Mouse (Mus musculus) embryo, embryonic 11 days (tissue): ENCODE measurements at regions not wholly inside any gene's neighbourhood (a gene's known extent, or its start where the extent isn't known, plus 50 kb on each side); places are given as distances from the start of the nearest gene placed in this dataset.

Experiments
- DNase-seq: peaks from one replicate; pipeline ENCODE4 v3.0.0-alpha.2; 2015

DNA sequence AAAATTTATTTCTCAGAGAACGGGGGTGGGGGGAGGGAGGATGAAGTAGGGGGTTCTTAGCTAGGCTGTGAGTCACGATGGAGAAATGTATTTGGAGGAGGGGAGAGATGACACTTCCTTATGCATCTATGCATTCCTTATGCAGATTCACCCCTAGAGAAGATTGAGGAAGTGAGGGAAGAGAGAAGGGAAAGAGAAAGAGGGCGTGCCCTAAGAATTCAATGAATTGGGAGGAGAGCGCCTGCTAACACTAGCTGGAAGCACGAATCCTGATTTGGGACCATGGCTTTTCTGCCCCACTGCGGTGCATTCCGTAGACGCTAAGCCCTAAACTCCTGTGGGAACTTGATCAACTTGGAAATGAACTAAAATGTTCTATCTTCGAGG lies 56.1 kb downstream of the Foxi3 start:
- DNase-seq, result no peak

DNA sequence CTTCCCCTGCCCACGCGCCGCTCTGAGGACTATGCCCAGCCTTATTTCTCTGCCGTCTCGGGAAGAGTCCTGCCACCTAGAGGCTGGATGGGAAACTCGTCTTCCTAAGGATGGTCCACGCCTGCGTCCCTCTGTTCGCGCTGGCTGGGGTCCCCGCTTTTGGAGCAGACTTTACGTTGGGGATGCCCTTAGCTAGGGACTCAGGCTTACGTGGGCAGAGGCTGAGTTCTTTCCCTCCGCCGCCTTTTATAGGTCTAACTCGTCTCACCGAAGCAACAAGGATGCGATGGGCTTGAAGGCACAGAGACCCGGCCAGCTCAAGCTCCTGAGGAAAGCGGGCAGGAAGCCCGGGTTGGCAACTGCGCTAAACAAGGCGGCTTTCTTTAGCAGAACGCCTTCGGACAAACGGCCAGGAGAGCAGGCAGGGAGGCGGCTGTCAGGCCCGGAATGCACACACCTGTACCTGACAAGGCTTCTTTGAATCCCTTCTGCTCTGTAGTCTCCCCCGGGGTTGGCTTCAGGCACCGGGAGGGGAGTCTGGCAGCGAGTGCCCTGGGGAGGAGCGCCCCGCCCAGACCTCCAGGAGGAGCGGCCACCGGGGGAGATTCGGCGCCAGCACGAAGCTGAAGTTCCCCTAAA lies 56.6 kb downstream of the Foxi3 start:
- DNase-seq, result peak; percentile 89

DNA sequence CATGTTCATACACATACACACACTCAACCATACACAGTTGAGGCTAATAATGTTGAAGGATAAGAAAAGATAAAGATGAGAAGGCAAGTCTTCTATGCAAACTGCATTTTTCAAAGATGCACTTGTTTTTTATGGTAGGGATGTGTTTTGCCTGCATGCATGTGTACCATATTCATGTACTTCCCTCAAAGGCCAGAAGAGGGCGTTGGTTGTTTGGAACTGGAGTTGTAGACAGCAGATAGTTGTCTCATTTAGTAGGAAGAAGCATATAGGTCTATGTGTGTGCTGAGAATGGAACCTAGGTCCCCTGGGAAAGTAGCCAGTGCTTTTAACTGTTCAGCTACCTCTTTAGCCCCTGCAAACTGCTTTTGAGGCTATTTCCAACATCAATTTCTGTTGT lies 60.1 kb downstream of the Foxi3 start:
- DNase-seq, result no peak

DNA sequence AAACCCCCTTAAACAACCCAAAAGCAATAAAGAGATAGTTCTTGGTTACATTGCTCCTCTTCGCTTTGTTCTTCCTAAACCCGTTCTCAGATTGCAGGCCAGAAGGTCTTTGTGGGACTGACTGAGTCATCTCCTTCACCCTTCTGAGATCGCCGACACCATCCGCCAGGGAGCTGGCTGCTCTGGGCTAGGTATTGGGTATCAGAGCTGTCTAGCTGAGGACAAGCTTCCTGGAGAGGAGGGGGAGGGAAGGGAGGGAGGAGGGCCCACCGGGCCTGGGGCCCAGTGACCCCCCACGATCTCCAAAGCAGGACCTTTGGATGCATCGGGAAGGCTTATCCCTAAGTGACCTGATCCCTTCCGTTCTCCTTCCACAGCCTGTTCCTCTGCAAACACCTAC lies 65.0 kb downstream of the Foxi3 start:
- peak; percentile 10 for DNase-seq

DNA sequence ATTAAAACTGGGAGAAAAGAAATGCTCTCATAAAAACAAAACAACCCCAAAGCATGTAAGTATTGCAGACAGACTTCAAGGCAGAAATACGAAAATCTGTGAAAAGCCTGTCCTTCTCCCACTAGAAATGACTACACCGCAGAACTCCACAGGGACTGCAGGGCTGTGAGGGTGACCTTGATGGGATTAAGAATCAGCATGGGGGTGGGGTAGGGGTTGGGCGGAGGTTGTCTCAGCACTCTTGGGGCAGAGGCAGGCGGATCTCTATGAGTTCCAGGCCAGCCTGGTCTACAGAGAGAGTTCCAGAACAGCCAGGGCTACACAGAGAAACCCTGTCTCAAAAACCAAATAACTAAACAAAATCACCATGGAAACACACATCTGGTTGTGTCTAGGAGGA lies 69.1 kb downstream of the Foxi3 start:
- no peak for DNase-seq

DNA sequence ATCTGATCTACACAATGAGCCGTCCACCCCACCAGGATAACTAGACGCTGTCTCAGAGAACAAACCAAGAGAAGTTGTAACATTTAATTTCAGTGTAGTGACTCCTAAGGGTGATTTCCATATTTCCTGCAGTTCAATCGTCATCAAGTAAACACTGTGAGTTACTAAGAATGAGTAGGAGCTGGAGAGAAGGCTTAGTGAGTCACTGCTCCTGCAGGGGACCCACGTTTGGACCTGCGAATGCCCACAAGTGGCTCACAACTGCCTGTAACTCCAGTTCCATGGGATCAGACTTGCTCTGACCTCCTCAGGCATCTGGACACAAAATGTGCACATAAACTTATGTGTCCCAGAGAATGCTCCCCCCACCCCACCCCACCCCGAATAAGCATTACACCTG lies 73.3 kb downstream of the Foxi3 start:
- no peak for DNase-seq

DNA sequence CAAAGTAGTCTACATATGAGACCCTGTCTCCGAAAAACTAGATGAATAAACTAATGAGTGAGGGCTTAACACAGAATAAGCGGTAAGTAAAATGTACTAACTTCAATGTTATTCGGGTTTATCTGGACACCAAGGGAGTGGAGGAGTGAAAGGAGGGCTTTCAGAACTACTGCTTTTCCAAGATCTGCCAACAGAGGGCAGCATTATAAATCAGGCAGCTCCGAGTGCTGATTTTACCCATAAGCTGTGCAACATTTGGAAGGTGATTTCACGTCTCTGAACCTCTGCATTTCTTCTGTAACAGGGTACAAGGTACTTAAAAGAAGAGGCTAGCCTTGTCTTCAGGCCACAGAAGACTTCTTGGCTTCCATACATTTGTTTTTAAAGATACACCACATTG lies 74.2 kb downstream of the Foxi3 start:
- DNase-seq, result no peak

DNA sequence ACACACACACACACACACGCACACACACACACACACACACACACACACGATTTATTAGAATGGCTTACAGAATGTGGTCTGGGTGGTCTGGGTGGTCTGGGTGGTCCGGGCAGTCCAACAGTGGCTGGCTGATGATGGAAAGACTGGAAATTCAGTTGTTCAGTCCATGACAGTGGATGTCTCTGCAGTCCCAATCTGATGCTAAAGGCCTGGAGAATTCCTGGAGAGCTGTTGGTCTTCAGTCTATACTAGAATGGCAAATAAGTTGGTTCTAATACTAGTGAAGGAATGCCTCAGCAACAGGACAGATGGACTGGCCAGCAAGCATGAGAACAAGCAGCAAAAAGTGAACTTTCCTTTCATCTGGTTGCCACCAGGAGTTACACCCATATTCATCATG lies 87.9 kb downstream of the Foxi3 start:
- no peak for DNase-seq

DNA sequence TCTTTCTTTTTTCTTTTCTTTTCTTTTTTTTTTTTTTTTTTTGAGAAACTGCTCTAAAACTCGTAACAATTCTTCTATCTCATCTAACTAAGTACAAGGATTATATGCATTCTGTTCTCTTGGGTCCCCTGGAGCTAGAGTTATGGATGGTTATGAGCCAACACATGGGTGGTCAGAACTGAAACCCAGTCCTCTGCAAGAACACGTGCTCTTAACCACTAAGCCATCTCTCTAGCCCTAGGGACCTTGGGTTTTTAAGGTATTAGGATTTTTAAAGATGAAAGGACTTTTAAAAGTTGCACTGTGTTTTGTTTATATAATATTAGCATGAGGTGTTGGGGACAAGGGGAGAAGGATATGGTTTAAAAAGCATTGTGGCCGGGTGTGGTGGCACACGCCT lies 88.9 kb downstream of the Foxi3 start:
- no peak for DNase-seq

DNA sequence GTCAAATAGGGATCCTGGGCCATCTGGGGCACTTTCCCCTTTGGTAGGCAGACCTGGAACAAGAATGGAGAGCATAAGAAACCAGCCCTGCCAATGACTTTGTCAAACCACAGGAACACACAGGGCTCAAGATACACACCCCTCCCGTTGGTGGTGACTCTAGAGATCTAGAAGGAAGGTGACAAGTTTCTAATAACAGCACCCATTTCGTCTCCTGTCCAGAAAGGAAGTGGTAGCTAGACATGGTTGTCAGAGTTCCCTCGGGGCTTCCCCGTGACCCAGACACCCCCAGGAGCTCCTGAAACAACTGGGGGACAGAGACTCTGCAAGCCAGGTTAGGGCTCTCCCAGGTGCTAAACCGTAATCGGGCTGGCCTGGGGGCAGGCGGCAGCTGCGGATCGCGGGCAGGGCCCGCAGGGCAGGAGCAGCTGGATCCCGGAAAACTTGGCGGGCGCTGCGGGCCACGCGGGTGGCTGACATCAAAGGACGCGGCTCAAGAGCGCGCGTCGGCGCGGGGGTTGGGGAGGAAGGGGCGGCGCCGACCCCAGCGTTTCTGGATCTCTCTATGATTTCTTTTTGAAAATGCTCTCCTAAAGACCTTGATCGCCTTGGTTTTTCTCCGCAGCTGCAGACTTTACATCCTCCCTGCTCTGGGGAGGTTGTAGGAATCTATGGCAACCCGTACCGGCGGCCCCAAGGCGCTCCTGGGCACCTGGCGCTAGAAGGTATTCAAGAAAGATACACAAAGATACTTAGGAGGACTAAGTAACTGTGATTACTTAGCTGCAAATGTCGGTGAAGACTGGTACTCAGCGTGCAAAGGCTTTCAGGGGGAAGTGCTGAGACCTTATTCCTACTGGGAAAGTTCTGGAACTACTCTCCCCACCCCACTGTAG lies 92.1 kb downstream of the Foxi3 start:
- DNase-seq, result peak; percentile 70

DNA sequence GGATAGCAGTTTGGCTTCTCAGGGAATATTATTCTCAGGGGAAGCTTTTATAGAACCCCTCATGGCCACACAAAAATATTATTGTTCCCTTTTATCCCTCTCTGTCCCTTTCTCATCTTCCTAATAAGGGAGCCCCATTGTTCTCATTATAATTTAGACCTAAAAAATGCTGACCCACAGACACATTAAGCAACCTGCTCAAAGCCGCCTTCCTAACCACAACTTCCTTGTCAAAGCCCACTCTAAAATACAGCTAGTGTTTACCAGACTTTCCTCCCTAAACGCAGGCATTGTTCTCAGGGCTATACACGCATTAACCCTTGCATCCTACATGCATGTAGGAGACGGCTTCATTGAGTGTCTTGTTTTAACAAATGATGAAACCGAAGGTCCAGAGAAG lies 93.9 kb downstream of the Foxi3 start:
- DNase-seq, result no peak

DNA sequence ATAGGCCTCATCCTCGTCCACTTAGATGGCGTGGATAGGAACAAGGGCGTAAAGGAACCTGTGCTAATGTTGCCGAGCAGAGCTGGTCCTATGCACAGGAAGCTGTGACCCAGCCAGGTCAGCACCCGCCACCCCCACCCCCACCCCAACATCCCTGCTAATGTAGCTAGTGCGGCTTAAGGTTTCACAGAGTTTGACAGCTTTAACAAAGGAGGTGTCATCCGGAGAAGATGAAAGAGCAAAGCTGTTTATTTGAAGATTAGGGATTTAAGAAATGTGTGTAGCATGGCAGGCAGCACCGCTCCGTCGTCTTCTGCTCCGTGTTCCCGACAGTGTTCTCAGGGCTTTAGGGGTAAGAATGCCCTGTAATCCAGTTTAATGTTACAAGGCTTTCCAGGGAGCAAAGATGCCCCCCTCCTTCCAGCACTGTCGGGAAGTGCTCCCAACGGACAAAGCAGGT lies 93.5 kb downstream of the Thnsl2 start:
- DNase-seq, result no peak

DNA sequence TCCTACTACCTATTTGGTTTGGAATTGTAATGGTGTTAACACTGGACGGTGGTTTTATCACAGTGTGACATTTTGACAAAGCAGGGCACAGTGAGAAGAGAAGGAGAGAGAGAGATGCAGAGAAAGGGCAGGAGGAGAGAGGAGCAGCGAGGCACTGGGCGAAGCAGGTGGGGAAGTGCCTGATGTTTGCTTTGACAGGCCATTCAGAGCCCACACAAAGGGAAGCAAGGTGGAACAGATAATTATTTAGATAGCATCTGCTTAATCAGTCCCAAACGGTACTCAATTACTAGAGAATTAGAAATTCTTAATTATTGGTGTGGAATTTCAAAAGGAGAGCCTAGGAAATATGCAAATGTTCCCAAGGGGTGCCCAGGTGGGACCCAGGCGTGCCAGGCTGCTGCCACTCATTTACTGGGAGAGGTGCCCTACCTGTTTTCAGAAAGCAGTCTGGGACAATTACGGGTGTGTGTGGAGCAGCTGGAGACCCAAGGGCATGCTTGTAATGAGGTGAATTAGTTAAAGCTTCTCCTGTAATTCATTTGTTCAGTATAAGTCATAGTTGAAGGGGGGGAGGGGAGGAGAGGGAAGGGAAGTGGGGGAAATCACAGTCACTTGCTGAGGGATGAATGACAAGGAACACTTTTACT lies 86.9 kb downstream of the Thnsl2 start:
- DNase-seq, result no peak

DNA sequence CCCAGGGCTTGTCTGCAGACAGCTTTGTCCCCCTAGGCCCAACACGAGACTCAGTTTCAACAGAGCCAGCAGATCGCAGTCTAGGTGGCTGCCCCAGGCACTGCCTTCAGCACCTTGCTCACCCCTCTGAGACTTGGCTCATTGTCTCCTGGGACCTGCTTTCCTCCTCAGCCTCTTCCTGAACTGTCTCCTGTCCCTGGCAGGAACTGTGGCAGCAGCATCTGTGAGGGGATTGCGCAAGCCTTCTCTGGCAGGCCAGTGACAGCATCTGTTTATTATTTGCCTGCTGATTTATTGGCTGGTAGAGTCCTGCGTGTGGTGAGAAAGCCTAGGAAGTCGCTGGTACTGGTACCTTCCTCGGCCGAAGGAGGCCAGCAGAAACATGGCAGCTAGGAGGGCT lies 84.1 kb downstream of the Thnsl2 start:
- no peak for DNase-seq

DNA sequence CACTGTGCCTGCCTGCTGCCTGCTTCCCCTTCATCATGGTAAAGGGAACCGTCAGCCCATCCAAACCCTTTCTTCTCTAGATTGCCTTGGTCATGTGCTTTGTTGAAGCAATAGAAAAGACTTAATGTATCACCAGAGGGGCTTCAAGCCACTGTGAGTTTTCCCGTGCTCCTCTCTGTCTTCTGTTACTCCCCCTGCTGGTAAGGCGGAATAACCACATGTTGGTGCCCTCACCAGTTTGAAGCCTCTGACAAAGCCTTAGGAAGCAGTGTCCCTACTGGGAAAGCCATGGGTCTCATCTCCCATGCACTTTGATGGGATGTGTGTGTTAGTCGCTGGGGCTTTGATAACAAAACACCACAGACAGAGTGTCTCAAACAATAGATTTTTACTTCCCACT lies 81.3 kb downstream of the Thnsl2 start:
- DNase-seq, result no peak

DNA sequence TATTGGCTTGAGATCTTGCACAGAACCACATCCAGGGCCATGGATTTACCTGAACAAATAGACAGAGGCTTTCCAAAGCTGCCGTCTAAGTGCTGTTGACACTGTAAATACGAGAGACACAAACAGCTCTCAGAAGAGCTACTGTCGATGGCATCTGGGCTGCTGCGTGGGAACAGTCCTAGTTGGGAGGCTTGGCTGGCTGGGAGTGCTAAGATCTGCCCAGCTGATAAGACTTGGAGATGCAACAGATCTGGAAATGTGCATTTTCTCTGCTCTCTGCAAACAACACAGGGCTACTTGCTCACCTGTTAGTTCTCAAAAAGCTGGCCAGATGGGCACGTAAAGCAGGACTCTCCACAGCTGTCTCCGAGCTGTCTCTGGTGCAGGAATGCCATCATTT lies 78.8 kb downstream of the Thnsl2 start:
- no peak for DNase-seq

DNA sequence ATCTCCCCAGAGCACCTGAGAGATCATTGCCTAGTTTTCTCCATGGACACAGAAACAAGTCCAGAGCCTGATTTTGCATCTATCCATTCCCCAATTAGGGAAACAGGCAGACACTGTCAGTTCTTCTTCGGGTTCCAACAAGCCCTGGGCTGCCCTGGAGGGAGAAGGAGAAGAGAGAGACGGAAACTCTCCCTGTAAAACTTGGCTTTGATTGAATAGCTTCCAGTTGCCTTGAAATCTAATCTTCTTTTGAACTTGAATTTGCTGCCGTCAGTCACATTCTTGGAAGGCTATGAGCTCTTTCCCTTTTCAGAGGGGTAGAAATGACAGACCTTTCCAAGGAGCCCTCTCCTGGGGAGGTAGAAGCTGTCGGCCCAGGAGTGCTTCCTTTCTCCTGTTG lies 75.0 kb downstream of the Thnsl2 start:
- no peak for DNase-seq

DNA sequence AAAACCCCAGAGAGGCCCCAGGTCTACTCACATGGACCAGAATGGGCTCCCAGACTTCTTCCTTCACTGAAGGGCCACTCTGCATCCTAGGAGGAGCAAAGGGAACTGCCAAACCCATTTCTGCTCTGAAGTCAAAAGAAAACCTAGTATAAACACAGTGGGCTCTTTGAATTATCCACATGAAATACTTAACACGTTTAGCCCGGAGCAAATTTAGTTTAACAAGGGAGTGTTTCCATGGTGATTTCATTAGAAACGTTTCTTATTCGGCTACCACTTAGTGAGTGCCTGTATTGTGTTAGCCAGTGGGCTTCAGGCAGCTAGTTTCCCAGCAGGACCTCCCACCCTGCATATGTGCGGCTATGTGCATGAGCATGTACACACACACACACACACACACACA lies 69.4 kb downstream of the Thnsl2 start:
- peak; percentile 35 for DNase-seq
